Mouse (Mus musculus) lung, adult 2 months (tissue): Measurements from ENCODE around the gene 4930550C14Rik.

Experiments
- CTCF ChIP-seq: fragments of 200-500 bp; IDR thresholded peaks from 2 replicates; pipeline ENCODE4 v1.5.1; 2011; ENCODE audit warnings: mild to moderate bottlenecking, low read length, control low read depth; ENCODE audit not compliant: insufficient read depth
- POLR2A ChIP-seq: fragments of 200-500 bp; IDR thresholded peaks from 2 replicates; pipeline ENCODE4 v1.6.1; 2011; ENCODE audit warnings: low read depth, mild to moderate bottlenecking, control low read depth, low read length, borderline replicate concordance; ENCODE audit errors: extremely low read depth

GRCm38 (mm10) chr9:53381113-53381615 is 21.0 kb upstream of the 4930550C14Rik start:
- TF ChIP-seq POLR2A (no peak), CTCF (no peak)
